Mouse (Mus musculus): ENCODE results near the gene Rab5a. TPM values are rescaled to one million over a fixed set of nuclear protein-coding genes. Genes with fewer than 3 reads are reported as not detected.

Gene Rab5a
- polyA plus RNA-seq, 2 experiments, result 14.1 to 28.4 TPM

DNA sequence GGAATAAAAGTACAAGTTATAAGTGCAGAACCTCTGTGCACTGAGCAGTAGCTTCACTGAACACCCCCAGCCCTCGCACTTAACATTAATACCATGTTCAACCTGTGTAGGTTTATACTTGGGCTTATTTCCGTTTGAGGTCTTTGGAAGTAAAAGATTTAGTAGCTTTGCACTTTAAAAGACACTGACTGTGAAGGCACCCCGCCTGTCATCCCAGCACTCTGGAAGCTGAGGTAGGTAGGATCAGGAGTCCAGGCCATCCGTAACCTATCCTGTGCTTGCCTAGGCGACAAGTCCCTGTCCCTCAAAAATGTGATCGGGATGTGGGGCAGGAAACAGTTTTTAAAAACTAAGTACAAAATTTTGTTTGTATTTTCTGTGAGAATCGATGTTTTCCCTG is 1.4 kb downstream of the Rab5a start:
- peak overlapping the region; percentile 66 to 96 for H3K4me3 ChIP-seq (ENCODE audit: insufficient read depth in 1 of 2, low read depth in 2 of 2, low read length in 2 of 2)
- peak overlapping the region; percentile 97 for H3K9ac ChIP-seq (replicated peaks)
- no peak for ATAC-seq (ENCODE audit: insufficient read depth)
- WGBS (ENCODE audit: insufficient replicate concordance), result 56% methylated on average over 7 of the region's 7 CpGs
- no peaks in the 10 kb centered on the region for H3K27me3 ChIP-seq (ENCODE audit: control insufficient read depth, insufficient read depth, low read length)
- peak overlapping the region; percentile 97 for H3K4me2 ChIP-seq (ENCODE audit: low read depth)
- no peak for DNase-seq (ENCODE audit: low read depth in 3 of 3, low spot score in 3 of 3)
- H3K27ac ChIP-seq, result no peak overlapping the region
- H3K9me3 ChIP-seq (ENCODE audit: control insufficient read depth, low read length), result no peaks in the 10 kb centered on the region
- H3K36me3 ChIP-seq (replicated peaks; ENCODE audit: control insufficient read depth, insufficient read depth, low read depth), result peaks cover 9% of the 10 kb centered on the region
- H3K4me1 ChIP-seq (replicated peaks; ENCODE audit: control insufficient read depth in 2 of 2, insufficient read depth in 2 of 2, low read length in 1 of 2), result peaks cover 13 to 15% of the 10 kb centered on the region in 2 experiments
- TF ChIP-seq EP300 (IDR thresholded peaks at IDR 0.05; ENCODE audit: low read depth) (no peak), CTCF (IDR thresholded peaks at IDR 0.05; ENCODE audit: low read depth) (no peak)

- Histone ChIP-seq H3K27me3 (ENCODE audit: control insufficient read depth, insufficient read depth, low read length) (no peaks in the 10 kb centered on the region), H3K36me3 (replicated peaks; ENCODE audit: control insufficient read depth, insufficient read depth, low read depth) (peaks cover 17% of the 10 kb centered on the region), H3K9me3 (ENCODE audit: control insufficient read depth, low read length) (no peaks in the 10 kb centered on the region), H3K4me3 (ENCODE audit: insufficient read depth in 1 of 2, low read depth in 2 of 2, low read length in 2 of 2) (no peak overlapping the region), H3K4me2 (ENCODE audit: low read depth) (no peak overlapping the region), H3K27ac (no peak overlapping the region), H3K4me1 (replicated peaks; ENCODE audit: control insufficient read depth in 2 of 2, insufficient read depth in 2 of 2, low read length in 1 of 2) (no peaks in the 10 kb centered on the region), H3K9ac (replicated peaks) (no peak overlapping the region)
- WGBS (ENCODE audit: insufficient replicate concordance), result 68% methylated on average over 4 of the region's 4 CpGs
- DNase-seq (ENCODE audit: low read depth in 3 of 3, low spot score in 3 of 3) (no peak), ATAC-seq (ENCODE audit: insufficient read depth) (no peak)
- TF ChIP-seq CTCF (IDR thresholded peaks at IDR 0.05; ENCODE audit: low read depth) (no peak), EP300 (IDR thresholded peaks at IDR 0.05; ENCODE audit: low read depth) (no peak)
These were observed 9.4 kb downstream of the Rab5a start for GRCm38 (mm10) chr17:53488291-53489006.

DNA sequence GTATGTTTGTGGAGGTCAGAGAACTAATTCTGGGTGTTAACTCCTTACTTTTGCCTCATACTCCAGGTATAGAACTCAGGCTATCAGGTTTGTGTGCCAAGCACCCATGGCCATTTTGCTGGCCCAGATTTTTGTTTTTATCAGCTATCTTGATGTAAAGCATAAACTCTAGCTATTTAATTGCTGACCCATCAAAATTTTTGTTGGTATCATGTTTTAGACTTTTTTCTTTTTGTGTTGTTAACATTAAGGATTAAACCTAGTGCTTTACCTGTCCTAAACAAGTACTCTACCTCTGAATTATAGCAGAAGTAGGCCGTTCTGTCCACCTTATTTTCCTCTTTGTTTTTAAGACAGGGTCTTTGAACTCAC is 10.0 kb downstream of the Rab5a start:
- H3K4me3 ChIP-seq (ENCODE audit: insufficient read depth in 1 of 2, low read depth in 2 of 2, low read length in 2 of 2), result no peak overlapping the region
- H3K36me3 ChIP-seq (replicated peaks; ENCODE audit: control insufficient read depth, insufficient read depth, low read depth), result peaks cover 17% of the 10 kb centered on the region

GRCm38 (mm10) chr17:53502966-53503365 is 23.9 kb downstream of the Rab5a start:
- Histone ChIP-seq H3K27ac (no peak overlapping the region), H3K4me3 (ENCODE audit: insufficient read depth in 1 of 2, low read depth in 2 of 2, low read length in 2 of 2) (no peak overlapping the region), H3K9ac (replicated peaks) (no peak overlapping the region), H3K27me3 (ENCODE audit: control insufficient read depth, insufficient read depth, low read length) (no peaks in the 10 kb centered on the region), H3K9me3 (ENCODE audit: control insufficient read depth, low read length) (no peaks in the 10 kb centered on the region), H3K4me2 (ENCODE audit: low read depth) (no peak overlapping the region), H3K4me1 (replicated peaks; ENCODE audit: control insufficient read depth in 2 of 2, insufficient read depth in 2 of 2, low read length in 1 of 2) (no peaks in the 10 kb centered on the region), H3K36me3 (replicated peaks; ENCODE audit: control insufficient read depth, insufficient read depth, low read depth) (peaks cover 36% of the 10 kb centered on the region)
- WGBS (ENCODE audit: insufficient replicate concordance), result 84% methylated on average over 2 of the region's 2 CpGs
- TF ChIP-seq CTCF (IDR thresholded peaks at IDR 0.05; ENCODE audit: low read depth) (no peak), EP300 (IDR thresholded peaks at IDR 0.05; ENCODE audit: low read depth) (no peak)
- no peak for DNase-seq (ENCODE audit: low read depth in 3 of 3, low spot score in 3 of 3)
- no peak for ATAC-seq (ENCODE audit: insufficient read depth)

More for the DNA sequence above, 10.0 kb downstream of the Rab5a start:
- H3K27me3 ChIP-seq (ENCODE audit: control insufficient read depth, insufficient read depth, low read length), result no peaks in the 10 kb centered on the region
- DNase-seq (ENCODE audit: low read depth in 3 of 3, low spot score in 3 of 3) (no peak), ATAC-seq (ENCODE audit: insufficient read depth) (no peak)
- WGBS (ENCODE audit: insufficient replicate concordance), result 79% methylated on average over 1 of the region's 1 CpGs
- H3K9me3 ChIP-seq (ENCODE audit: control insufficient read depth, low read length), result no peaks in the 10 kb centered on the region
- no peak for TF ChIP-seq EP300 (IDR thresholded peaks at IDR 0.05; ENCODE audit: low read depth)
- TF ChIP-seq CTCF (IDR thresholded peaks at IDR 0.05; ENCODE audit: low read depth), result no peak
- H3K27ac ChIP-seq, result no peak overlapping the region
- H3K9ac ChIP-seq (replicated peaks), result no peak overlapping the region
- no peaks in the 10 kb centered on the region for H3K4me1 ChIP-seq (replicated peaks; ENCODE audit: control insufficient read depth in 2 of 2, insufficient read depth in 2 of 2, low read length in 1 of 2)
- H3K4me2 ChIP-seq (ENCODE audit: low read depth), result no peak overlapping the region

DNA sequence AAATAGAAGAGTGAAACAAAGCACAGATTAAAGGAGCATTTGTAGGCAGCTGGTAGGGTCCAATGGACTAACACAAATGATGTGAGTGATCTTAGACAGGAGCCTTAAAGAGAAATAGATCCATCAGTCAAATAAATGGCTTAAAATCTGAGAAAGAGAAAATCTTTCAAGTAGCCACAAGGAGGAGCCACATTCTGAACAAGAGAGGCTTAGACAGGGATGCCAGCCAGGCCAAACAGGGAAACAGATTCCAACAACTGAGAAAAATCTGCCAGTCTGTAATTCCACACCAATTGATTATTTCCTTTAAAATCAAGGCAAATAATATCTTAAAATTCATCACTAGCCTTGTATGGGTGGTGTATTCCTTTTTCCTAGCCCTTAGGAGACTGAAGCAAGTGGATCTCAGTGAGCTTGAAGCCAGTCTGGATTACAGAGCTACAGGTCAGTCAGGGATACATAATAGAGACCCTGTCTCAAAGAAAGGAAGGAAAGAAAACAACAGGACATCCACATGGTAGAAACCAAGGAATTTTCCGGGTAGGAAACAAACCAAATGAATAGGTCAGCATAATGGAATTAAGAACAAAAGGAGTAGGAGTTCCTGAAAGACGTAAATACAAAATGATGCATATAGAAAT is 33.4 kb downstream of the Rab5a start:
- no peak for DNase-seq (ENCODE audit: low read depth in 3 of 3, low spot score in 3 of 3)
- Histone ChIP-seq H3K4me2 (ENCODE audit: low read depth) (no peak overlapping the region), H3K9me3 (ENCODE audit: control insufficient read depth, low read length) (no peaks in the 10 kb centered on the region), H3K36me3 (replicated peaks; ENCODE audit: control insufficient read depth, insufficient read depth, low read depth) (no peaks in the 10 kb centered on the region), H3K4me3 (ENCODE audit: insufficient read depth in 1 of 2, low read depth in 2 of 2, low read length in 2 of 2) (no peak overlapping the region), H3K27ac (no peak overlapping the region), H3K27me3 (ENCODE audit: control insufficient read depth, insufficient read depth, low read length) (no peaks in the 10 kb centered on the region), H3K9ac (replicated peaks) (no peak overlapping the region), H3K4me1 (replicated peaks; ENCODE audit: control insufficient read depth in 2 of 2, insufficient read depth in 2 of 2, low read length in 1 of 2) (no peaks in the 10 kb centered on the region)
- WGBS (ENCODE audit: insufficient replicate concordance), result 75% methylated on average over 2 of the region's 2 CpGs
- ATAC-seq (ENCODE audit: insufficient read depth), result no peak
- TF ChIP-seq EP300 (IDR thresholded peaks at IDR 0.05; ENCODE audit: low read depth) (no peak), CTCF (IDR thresholded peaks at IDR 0.05; ENCODE audit: low read depth) (peak; percentile 47)

Data from liver, embryonic 14.5 days (tissue).